Mouse (Mus musculus) ovary, adult 18-20 months (tissue): ENCODE measurements around the gene Gamt.
"Not testable (repeated sequence)": the region's sequence is repeated elsewhere in the genome, so short reads cannot be mapped to it uniquely, and the experiment has no call there.

Experiments
- DNase-seq: peaks from one replicate; pipeline ENCODE4 v3.0.0; 2022; ENCODE audit warnings: low spot score, mixed read lengths

Gamt gene

DNA sequence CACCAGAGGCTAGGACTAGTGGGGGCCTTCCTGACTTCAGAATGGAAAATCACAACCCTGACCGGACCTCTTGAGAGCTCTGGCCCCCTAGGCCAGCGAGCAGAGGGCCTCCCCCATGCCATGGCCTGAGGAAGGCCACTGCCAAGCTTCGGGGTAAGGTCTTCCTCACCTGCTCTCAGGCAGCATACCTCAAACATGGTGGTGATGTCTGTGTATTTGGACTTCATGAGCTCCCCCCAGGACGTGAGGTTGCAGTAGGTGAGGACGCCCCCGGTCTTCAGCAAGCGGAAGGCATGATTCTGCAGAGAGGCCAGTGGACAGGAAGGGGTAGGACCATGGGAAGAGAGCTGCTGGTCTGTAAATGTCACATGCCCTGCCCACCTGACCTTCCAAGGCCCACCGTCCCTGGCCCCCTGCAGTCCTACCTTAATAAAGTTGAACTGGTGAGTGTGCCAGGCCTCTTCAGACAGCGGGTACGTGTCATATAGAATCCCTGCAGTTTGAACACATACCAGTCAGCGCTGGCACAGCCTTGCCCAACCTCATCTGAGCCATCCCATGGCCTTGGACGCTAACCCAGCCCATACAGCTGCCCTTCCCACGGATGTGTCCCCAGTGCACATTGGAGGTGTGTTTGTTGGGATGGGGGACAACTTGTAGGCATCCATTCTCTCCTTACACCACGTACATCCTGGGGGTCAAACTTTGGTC lies 1.9 kb downstream of the Gamt start:
- no peak for DNase-seq

DNA sequence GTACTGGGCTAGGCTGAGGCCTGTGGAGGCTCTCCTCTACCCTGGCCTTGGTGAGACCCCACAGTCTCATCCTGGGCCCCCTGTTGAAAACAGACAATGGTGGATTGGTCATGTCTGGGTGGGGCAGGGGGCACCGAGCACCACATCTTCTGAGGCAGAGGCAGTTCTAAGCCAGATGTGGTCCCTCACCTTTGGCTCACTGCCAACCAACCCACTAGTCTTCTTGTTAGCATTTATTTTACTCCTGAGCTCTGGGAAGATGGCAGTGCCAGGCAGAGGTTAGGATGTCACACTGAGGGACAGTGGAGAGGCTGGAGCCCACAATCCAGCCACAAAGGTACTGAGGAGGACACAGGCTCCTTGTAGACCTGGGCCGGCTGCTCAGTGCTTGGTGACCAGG lies 2.9 kb downstream of the Gamt start:
- no peak for DNase-seq

DNA sequence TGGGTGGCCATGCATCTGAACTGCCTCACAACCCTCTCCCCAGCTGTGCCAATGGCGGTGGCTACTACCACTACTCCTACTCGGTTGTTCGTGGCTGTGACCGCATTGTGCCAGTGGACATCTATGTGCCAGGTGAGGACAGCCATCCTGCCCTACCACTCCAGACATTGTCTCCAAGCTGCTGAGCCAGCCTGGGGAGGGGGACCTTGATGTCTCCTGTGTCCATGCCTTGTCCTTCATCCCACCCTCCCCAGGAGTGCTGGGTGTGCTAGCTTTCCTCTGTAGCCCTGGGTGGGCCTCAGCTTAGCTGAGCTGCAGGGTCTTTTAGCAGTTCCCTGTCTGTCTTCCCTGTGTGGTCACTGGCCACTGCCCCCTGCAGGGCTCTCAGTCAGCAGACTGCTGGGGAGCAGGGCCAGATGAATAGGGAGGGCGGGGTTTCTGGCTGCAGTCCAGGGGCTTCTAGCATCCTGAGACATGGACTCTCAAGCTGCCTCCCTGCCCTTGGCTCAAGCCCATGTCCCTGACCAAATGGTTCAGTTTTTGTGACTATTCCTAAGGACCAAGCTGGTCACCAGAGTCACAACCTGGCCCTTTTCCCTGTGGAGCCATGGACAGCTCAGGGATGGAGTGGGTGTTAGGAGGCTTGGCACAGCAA lies 4.8 kb downstream of the Gamt start:
- peak; percentile 52 for DNase-seq

DNA sequence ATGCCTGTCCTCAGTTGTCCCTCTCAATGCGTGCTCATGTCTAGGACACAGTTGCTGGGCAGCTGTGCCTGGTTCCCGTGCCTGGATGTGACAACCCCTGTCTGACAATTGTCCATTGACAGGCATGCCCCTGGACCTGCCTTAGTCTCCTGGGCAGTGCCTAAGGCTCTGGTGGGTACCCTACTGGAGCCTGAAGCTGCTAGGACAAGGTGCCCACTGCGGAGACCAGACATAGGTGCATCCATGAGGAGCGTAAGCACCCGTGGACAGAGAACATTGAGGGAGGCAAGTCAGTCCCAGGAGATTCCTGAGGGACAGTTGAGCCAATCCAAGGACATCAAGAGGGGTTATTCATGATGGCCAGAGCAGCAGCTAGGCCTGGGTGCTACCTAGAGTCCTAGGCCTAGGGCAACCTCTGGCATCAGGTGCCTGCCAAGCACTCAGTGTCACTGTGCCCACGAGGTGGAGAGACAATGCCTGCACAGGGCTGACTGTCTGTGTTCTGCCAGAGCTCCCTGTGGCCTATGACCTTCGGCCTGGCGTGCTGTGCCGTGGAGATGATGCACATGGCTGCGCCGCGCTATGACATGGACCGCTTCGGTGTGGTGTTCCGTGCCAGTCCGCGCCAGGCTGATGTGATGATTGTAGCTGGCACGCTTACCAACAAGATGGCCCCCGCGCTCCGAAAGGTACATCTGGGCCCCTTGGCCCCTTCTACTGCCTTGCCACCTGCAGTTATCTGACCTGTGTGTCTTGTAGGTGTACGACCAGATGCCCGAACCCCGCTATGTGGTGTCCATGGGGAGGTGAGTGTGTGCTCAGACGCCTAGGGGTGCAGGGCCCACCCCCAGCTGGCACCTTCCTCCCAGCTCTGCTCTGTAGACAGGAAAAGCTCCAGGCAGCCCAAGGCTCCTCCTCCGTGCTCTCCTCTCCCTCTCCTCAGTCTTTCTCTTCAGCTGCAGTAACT lies 6.2 kb downstream of the Gamt start:
- DNase-seq = no peak

DNA sequence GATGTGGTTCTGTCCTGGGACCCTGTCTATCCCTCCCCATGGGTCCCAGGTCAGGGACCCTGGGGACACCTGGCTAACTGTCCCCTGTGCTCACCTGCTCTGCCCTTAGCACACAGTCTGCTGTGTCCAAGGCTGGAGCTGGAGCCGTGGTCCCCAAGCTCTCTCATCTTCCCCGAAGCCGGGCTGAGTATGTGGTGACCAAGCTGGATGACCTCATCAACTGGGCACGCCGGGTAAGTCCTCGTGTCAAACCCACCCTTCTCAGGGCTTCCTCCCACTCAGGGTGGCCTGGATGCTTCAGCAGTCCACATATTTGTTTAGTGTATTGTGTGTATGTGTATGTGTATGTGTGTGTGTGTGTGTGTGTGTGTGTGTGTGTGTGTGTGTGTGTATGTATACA lies 7.3 kb downstream of the Gamt start:
- no peak for DNase-seq

DNA sequence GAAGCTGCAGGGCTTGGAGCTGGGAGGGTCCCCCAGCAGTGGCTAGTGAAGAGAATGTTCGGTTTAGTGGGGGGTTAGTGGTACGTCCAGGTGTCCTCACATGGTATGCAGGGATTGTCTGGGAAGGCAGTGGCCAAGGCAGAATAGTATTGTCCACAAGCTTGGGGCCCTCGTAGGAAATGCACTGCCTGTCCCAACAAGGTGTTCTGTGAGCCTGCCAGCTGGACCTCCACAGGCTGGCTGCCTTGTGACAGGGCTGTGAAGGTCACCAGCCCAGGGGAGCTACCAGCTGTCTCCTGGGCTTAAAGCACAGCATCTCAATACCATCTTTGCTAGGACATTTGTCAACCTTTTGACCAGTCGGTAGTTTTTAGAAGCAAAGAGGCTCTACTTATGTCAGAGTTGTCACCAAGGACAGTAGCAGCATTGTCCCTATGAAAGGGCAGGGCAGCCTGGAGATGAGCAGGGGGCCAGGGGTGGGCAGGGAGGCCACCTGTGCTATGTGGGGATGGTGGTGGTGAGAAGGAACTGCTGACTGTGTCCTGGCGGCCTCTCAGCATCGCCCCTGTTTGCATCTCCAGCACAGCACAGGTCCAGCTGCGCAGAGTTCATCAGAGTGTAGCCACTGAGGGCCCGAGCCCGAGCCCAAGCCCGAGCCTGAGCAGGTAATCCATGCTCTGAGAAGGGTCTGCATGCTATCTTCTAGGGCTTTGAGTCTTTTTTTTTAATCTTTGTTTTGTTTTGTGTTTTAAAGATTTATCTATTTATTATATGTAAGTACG lies 8.1 kb downstream of the Gamt start:
- no peak for DNase-seq

DNA sequence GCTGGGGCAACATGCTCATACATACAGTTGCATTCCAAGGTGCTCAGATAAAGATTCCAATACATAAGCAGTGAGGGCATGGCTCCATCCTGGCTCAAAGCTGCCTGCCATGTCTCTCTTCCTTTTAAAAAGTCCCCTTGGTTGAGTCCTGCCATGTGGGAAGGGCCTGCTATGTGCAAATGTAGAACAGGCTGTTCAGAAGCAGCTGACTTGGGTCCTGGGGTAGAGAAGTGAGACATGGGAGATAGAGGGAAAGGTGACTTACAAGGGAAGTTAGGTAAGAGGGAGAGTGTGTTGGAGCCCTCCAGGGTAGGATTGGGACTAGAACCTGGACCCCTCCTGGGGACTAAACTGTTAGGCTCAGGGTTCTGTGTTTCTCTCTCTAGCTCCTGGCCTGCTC lies 8.8 kb downstream of the Gamt start:
- DNase-seq = no peak

DNA sequence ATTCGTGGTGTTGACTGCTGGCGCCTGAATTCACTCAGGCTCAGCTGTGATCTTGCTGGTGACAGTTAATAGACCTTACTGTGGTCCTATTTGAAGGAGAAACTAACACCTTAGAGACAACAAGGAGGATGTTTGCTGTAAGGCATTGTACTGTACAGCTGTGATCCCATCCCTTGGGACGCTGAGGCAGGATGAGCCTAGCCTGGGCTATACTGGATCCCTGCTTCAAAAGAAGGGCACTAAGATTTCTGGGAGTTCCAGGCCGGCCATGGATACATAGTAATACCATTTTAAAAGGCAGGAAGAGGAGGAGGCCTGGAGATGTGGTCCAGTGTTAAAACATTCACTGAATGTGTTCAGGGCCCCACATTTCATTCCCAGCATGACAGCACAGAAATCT lies 10.2 kb downstream of the Gamt start:
- no peak for DNase-seq

DNA sequence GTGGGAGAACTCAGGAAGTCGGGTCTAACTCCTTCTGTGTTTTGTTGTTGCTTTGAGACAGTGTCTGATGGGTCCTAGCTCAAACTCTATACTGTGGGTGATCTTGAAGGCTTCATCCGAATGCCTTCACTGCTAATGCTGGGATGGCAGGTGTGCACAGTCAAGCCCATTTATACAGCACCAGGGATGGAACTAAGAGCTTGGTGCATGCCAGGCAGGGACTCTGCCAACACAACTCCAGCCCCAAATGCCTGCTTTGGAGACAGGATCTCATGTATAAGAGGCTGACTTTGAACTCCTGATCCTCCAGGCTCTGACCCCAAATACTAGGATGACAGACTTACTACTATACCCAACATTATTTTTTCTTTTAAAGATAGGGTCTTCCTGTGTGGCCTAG lies 10.8 kb downstream of the Gamt start:
- DNase-seq = no peak

DNA sequence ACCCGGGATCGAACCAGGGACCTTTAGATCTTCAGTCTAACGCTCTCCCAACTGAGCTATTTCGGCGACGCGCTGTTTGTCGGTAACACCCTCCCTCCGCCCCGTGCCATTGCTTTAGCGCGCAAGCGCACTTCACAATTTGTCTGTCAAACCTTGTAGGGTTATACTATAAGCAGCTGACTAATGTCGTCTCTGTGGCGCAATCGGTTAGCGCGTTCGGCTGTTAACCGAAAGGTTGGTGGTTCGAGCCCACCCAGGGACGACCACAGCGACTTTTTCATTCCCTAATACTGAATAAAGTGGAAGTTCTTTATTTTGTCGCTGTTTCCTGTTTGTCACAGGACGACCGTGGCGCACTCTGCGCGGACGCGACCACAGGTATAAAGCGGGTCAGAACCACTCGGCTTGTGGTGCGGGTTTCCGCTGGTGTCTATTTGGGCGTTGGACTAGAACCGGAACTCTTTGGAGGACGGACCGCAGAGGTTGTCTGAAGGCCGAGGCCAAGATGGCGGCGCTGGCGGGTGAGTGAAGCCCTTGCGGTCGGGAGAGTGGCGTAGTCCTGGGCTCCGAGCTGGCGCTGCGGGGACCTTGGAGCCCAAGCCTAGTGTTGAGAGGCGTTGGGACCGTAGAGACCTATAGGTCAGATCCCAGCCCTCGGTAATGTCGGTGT lies 11.7 kb downstream of the Gamt start, which contains the start of gene Ndufs7:
Gene Ndufs7 (plus strand): TSS at position 151 of the 670 bp plus-strand sequence.
- DNase-seq = peak; percentile 87

DNA sequence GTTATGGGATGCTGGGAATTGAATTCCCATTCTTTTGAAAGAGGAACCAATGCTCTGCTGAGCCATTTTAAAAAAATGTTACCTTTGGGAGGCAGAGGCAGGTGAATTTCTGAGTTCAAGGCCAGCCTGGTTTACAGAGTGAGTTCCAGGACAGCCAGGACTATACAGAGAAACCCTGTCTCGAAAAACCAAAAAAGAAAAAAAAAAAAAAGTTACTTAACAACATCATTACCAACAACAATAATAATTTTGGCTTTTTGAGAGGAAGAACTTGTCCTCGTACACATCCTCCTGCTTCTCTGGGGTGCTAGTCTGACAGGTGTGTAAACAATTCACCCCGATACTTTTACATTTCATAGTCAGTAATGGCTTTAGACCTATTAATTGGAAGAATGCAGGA lies 12.4 kb downstream of the Gamt start:
- DNase-seq = not testable (repeated sequence)

DNA sequence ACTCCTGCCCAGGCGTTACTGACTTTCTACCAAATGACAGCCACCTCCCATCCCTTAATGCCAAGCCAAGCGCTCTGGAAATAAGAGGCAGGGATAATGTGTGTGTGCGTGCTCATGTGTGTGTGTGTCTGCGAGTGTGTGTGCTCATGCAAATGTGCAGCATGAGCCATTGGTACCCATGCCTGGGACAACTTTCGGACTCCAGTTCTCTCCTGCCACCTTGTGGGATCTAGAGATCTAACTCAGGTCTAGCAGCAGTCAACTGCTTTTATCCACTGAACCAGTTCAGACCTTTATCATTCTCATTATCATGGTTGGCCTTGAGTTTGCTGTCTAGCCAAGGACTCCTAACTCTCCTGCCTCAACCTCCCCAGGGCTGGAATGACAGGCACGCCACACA lies 13.0 kb downstream of the Gamt start:
- DNase-seq = no peak

DNA sequence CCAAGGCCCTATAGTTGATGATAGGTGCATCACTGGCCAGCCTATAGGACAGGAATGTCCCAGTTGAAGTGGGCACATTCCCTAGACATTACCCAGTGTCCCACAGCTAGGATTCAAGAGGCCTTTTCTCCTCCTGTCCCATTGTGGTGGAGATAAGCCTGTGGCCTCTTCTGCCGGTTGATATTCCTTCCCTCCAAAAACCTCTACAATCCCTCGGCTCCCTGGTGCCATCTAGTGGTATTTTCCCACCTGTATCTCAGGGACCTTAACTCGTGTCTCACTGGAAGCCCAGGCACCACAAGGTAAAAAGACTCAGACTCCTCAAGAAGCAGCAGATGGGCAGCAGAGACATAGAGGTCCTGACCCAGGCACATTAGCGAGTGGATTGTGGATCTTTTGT lies 15.2 kb downstream of the Gamt start:
- peak; percentile 54 for DNase-seq

DNA sequence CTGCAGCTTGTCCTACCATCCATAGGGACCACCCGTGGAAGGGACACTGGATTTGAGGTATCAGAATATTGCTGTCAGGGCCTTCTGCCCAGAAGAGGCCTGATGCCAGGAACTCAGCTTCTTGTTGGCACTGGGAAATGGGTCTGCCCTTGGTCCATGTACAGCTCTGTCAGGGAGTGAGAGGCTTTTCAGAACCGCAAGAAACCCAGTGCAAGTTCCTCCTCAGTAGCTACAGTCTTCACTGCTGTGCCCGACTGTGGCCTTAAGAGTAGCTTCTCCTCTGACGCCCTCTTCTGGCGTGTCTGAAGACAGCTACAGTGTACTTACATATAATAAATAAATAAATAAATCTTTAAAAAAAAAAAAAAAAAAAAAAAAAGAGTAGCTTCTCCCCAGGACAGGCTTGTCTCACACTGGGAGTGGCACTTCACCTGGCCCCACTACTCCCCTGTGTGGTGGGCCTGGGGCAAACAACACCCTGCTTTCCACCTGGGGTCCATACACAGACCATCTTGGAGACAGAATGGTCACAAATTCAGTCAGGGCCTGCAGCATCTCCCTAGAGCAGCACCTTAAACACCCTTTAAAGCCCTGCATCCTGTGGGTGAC lies 15.9 kb downstream of the Gamt start:
- peak; percentile 28 for DNase-seq

DNA sequence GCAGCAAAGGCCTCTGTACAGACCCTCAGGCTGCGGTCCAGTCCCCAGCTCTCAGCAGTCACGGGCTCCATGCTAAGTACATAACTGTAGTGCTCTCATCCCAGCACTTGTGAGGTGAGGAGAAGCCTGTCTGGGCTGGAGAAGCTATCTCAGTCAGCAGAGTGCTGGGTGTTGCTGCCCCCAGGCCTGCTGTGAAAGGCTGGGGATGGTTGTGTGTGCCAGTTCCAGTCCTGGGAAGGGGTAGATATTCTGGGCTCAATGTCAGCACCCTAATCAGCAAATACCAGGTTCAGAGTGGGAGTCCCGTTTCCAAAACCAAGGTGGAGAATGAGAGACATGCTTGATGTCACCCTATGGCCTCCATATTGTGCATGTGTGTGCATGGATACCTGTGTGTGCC lies 18.2 kb downstream of the Gamt start:
- no peak for DNase-seq

DNA sequence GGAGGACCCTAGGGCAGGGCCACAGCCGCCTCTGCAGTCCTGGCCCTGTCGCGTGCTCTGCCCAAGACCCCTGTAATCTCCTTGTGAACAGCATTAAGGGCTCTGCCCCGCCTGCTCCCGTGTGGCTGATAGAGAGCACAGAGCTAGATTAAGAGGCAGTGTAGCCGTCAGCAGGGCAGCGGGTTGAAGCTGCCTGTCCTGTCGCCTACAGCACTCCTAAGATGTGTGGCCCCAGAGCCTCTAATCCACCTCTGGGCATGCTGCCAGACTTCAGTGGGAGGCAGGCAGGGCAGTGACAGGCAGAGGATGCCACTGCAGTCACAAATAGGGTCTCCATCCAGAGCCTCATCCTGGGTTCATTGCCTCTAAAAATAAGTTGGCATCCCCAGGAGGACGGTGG lies 18.7 kb downstream of the Gamt start:
- DNase-seq = no peak

DNA sequence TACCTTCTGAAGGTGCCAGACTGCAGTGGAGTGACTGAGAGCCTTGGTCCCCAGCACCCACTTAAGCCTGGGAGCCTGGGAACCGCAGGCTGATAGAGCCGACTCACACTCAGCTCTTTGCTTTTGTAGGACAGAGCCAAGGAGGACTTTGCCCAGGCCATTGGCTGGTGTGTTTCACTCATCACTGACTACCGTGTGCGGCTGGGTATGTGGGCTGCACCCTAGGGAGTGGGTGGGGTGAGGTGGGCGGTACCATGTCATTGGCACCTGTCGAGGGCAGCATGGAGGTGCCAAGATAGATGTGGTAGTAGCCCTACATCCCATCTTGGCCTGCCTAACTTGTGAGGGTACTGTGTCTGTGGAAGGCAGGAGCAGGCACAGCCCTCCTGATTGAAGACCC lies 21.0 kb downstream of the Gamt start:
- DNase-seq = no peak

DNA sequence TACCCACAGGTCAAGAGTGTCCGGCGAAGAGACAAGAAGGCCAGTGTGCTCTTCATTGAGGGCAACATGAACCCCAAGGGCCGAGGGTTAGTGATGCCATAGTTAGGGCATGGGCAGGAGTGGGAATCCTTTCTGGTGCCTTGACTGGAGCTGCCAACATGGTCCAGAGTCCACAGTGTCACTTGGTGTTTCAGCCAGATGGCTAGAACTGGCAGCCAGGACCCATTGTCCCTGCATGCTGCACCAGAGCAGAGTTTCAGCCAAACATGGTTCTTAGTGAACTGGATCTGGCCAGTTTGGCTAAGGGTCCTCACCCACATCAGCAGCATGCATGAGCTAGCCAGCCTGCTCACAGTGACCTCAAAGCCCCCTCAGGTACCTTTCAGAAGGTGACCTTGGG lies 22.5 kb downstream of the Gamt start:
- no peak for DNase-seq

DNA sequence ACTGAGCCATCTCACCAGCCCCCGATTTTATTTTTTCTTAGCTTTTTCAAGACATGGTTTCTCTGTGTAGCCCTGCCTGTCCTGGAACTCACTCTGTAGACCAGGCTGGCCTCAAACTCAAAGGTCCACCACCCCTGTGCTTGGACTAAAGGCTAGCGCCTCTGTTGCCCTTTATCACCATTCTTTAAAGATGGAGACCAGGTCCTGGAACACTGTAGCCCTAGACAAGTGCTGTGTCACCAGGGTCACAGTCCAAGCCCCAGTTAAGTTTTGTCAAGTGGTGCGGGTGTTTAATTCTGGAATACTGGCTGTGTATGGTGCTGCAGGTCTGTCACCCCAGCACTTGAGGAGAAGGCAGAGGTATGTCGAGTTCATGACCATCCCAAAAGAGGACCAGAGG lies 23.8 kb downstream of the Gamt start:
- no peak for DNase-seq

DNA sequence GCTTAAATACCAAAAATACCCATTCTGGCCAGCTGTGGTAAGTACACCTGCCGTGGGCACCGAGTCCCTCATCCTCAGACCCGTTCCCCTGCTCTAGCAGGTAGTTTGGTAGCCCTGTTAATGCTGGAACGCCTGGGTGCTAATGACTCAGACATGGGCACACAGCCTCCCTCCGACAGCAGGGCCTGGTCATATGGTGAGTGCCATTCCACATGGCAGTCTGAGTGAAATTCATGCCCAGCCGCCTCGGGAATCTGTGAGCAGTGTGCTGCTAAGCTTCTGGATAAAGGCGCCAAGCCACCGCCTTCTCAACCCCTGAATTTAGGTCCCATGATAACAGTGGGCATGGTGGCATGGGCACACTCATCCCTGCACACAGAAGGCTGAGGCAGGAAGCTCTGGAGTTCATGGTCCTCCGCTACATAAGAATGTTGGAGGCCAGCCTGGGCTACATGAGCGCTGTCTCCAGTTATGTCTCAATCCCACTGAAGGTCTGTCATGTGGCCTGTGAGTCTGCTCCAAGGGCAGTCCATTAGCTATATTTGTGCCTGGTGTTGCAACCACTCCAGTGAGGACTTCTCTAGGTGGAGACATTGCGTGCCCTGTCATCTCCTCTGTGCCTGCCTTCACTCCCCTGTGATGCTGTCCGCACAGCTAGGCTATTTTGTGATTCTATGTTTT lies 24.5 kb downstream of the Gamt start:
- no peak for DNase-seq
